Mouse (Mus musculus) retina, postnatal 1 day (tissue): ENCODE measurements around the gene Tecta.

ENCODE experiments used
- DNase-seq: peaks from one replicate; pipeline ENCODE4 v3.0.0-alpha.2; 2012

Gene Tecta

GRCm38 (mm10) chr9:42317337-42317736 is 82.4 kb downstream of the Tecta start:
- no peak for DNase-seq

GRCm38 (mm10) chr9:42315816-42316215 is 83.9 kb downstream of the Tecta start:
- DNase-seq: peak; percentile 75

GRCm38 (mm10) chr9:42314959-42315358 is 84.8 kb downstream of the Tecta start:
- peak; percentile 92 for DNase-seq

- no peak for DNase-seq
These were observed 85.3 kb downstream of the Tecta start for GRCm38 (mm10) chr9:42314388-42314787.

GRCm38 (mm10) chr9:42313872-42314271 is 85.9 kb downstream of the Tecta start:
- DNase-seq: peak; percentile 63

GRCm38 (mm10) chr9:42311311-42311710 is 88.4 kb downstream of the Tecta start:
- no peak for DNase-seq

GRCm38 (mm10) chr9:42303894-42304293 is 95.8 kb downstream of the Tecta start:
- no peak for DNase-seq

GRCm38 (mm10) chr9:42301082-42301633 is 98.6 kb downstream of the Tecta start:
- no peak for DNase-seq

GRCm38 (mm10) chr9:42296297-42296922 is 103.3 kb downstream of the Tecta start:
- DNase-seq: no peak

- DNase-seq: no peak
These were observed 105.6 kb downstream of the Tecta start for GRCm38 (mm10) chr9:42294131-42294530.

- DNase-seq: peak; percentile 3
These were observed 106.1 kb downstream of the Tecta start for GRCm38 (mm10) chr9:42293596-42293995.

GRCm38 (mm10) chr9:42293051-42293450 is 106.7 kb downstream of the Tecta start:
- peak; percentile 58 for DNase-seq

- no peak for DNase-seq
These were observed 120.1 kb downstream of the Tecta start for GRCm38 (mm10) chr9:42279676-42280075.
